Mouse (Mus musculus) thymus, adult 2 months (tissue): ENCODE data around the gene Sestd1. TPM values are rescaled to one million over a fixed set of nuclear protein-coding genes. Genes with fewer than 3 reads are reported as not detected.

Experiments
- DNase-seq: peaks from one replicate; pipeline ENCODE4 v3.0.0; 2021
- H3K27ac ChIP-seq: fragments of 200-500 bp; 2 replicates; pipeline ENCODE4 v1.5.1; 2012; ENCODE audit warnings: low read length, control low read depth; ENCODE audit not compliant: control insufficient read depth, insufficient read depth
- H3K27me3 ChIP-seq: fragments of 200-500 bp; 2 replicates; pipeline ENCODE4 v1.6.1; 2012; ENCODE audit warnings: mild to moderate bottlenecking, low read length, moderate library complexity, mixed read lengths; ENCODE audit not compliant: control insufficient read depth, insufficient read depth
- H3K36me3 ChIP-seq: fragments of 200-500 bp; 2 replicates; pipeline ENCODE4 v1.6.1; 2012; ENCODE audit warnings: mild to moderate bottlenecking, low read length, moderate library complexity; ENCODE audit not compliant: control insufficient read depth, insufficient read depth
- H3K4me1 ChIP-seq: fragments of 200-500 bp; replicated peaks from 2 replicates; pipeline ENCODE4 v1.6.1; 2012; ENCODE audit warnings: low read length; ENCODE audit not compliant: control insufficient read depth, insufficient read depth
- H3K4me3 ChIP-seq: fragments of 200-500 bp; 2 replicates; pipeline ENCODE4 v1.5.1; 2012; ENCODE audit warnings: mild to moderate bottlenecking, low read length, control low read depth, moderate library complexity; ENCODE audit not compliant: control insufficient read depth, insufficient read depth
- CTCF ChIP-seq: fragments of 200-500 bp; IDR thresholded peaks from 2 replicates; pipeline ENCODE4 v1.5.1; 2012; ENCODE audit warnings: mild to moderate bottlenecking, control low read depth, low read length, moderate library complexity, borderline replicate concordance; ENCODE audit not compliant: control insufficient read depth, poor library complexity, insufficient read depth; ENCODE audit errors: extremely low read depth
- POLR2A ChIP-seq: fragments of 200-500 bp; IDR thresholded peaks from 2 replicates; pipeline ENCODE4 v1.6.1; 2012; ENCODE audit warnings: mild to moderate bottlenecking, low read length, control low read depth, moderate library complexity; ENCODE audit not compliant: control insufficient read depth, poor library complexity, insufficient read depth; ENCODE audit errors: extremely low read depth
- WGBS: fragments of 180-500 bp; shearing (Covaris S2); methylation state at CpG from one replicate; pipeline ENCODE4 v1.1.7; 2018; 5-methylcytosine and 5-hydroxymethylcytosine counted together
- polyA plus RNA-seq: library from polyadenylated mRNA; depleted of rRNA; stranded (reverse); fragments of >200 nt; gene quantifications from 2 replicates; pipeline ENCODE4 v1.2.3, GENCODE M21; 2012

The Sestd1 gene
- polyA plus RNA-seq, 1 experiment: 9.4 TPM

DNA sequence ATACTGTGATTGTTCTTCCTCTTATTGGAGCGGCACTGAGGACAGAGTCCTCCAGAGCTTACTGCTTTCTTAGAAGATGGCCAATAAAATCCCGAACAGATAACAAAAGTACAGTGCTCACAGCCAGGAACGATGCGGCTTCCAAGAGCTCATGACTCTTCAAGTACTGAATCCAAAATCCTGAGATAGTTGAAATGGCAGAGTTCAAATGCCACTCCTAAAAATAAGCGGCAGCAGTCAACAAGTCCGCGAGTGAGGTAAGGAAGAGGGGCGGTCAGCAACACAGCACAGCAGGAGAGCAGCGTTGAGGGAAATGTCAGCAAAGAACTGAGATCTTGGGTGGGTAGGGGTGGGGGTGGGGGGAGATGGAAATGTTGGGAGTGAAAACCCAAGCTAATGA, 32.2 kb upstream of the Sestd1 start:
- H3K36me3 ChIP-seq: no peaks in the 10 kb centered on the region
- TF ChIP-seq POLR2A (no peak), CTCF (no peak)
- H3K27me3 ChIP-seq: no peaks in the 10 kb centered on the region
- WGBS: 92% methylated on average over 9 of the region's 9 CpGs
- no peak for DNase-seq
- no peak overlapping the region for H3K27ac ChIP-seq
- H3K4me1 ChIP-seq: peaks cover 5% of the 10 kb centered on the region; the same call in 1 of the 2 replicates
- H3K4me3 ChIP-seq: no peak overlapping the region

DNA sequence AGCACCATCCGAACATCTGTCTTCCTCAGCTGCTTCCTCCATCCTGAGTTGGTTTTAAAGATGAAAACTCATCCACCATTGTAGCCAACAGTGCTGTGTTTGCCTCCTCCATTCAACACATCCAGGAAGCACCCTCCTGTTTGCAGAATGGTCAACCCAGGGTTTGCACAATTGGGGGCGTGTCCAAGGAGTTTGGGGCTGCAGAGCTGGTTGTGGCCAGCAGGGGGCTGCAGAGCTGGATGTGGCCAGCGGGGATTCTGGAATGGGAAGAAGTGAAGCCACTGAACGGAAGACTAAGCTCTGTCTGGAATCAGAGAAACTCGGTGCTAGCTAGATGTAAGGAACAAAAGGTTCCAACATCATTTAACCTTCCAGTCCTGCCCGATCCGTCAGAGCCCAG, 28.9 kb upstream of the Sestd1 start:
- peak; percentile 34 for DNase-seq
- H3K36me3 ChIP-seq: no peaks in the 10 kb centered on the region
- H3K4me3 ChIP-seq: no peak overlapping the region
- peaks cover 5% of the 10 kb centered on the region; the same call in 1 of the 2 replicates for H3K4me1 ChIP-seq
- H3K27me3 ChIP-seq: no peaks in the 10 kb centered on the region
- 60% methylated on average over 7 of the region's 7 CpGs for WGBS
- H3K27ac ChIP-seq: no peak overlapping the region
- TF ChIP-seq CTCF: peak; percentile 73
- TF ChIP-seq POLR2A: no peak

DNA sequence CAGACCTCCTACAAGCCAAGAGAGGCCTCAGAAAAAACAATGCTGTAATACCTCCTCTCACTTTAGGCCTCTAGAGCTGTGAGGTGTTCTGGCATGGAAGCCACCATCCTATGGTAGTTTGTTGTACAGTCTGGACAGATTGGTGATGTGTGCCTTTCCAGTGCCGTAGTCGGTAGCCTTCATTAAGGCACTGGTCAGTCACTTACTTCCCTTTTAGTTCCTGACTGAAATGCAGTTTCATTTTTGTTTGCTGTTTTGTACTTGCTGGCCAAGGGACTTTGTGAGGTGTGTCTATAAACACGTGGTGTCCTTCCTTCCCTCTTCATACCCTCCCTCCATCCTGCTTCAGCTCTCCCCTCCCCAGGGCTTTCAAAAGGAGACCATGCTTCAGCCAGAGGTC, 24.1 kb upstream of the Sestd1 start:
- no peaks in the 10 kb centered on the region for H3K36me3 ChIP-seq
- peaks cover 5% of the 10 kb centered on the region; the same call in 1 of the 2 replicates for H3K4me1 ChIP-seq
- TF ChIP-seq POLR2A (no peak), CTCF (no peak)
- H3K27me3 ChIP-seq: no peaks in the 10 kb centered on the region
- no peak overlapping the region for H3K4me3 ChIP-seq
- H3K27ac ChIP-seq: no peak overlapping the region
- no peak for DNase-seq
- 48% methylated on average over 3 of the region's 3 CpGs for WGBS

DNA sequence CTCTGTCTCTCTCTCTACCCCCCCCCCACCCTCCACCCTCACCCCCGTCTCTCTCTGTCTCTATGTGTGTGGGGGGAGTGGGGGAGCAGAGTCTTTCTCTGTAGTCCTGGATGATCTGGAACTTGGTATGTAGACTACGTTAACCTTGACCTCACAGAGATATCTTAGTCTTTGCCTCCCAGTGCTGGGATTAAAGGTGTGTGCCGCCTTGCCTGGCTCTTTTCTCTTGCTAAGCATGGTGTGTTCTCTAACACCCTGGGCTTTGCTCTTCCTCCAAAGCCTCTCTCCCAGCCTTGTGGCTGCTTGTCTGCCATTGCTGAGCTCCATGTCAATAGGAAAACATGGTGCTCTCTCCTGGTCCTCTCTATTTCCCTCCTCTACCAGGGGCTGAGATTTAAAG, 23.3 kb upstream of the Sestd1 start:
- Histone ChIP-seq H3K27me3 (no peaks in the 10 kb centered on the region), H3K4me3 (no peak overlapping the region), H3K27ac (no peak overlapping the region), H3K36me3 (no peaks in the 10 kb centered on the region), H3K4me1 (no peaks in the 10 kb centered on the region)
- no peak for DNase-seq
- 92% methylated on average over 3 of the region's 3 CpGs for WGBS
- TF ChIP-seq CTCF (no peak), POLR2A (no peak)

DNA sequence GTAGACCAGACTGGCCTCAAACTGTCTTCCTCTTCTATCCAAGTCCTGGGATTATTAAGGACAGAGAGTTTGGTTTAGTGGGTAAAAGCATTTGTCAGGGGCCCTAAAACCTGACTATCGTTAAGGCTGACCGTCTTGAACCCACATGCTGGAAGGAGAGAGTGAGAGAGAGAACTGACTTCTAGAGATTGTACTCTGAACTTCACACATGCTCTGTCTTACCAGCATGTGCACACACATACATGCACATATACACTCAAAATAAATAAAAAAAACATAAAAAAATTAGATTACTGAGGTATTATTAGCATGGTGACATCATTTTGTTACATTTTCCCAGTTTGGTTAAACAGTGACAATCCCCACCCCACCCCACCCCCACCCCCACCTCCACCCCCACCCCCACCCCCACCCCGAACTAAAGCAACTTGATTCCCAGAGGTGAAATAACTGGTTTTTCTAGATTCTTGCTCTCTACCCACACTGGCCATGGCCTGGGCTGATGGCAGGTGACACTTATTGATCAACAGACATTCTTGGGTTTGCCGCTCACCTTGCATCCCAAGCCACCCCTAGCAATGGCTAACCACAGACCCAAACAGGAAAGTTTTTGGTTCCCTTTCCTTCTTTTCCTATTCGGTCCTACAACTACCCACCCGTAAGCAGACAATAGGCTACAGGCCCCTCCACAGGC, 22.4 kb upstream of the Sestd1 start:
- Histone ChIP-seq H3K27ac (no peak overlapping the region), H3K4me3 (no peak overlapping the region), H3K4me1 (no peaks in the 10 kb centered on the region), H3K27me3 (no peaks in the 10 kb centered on the region), H3K36me3 (no peaks in the 10 kb centered on the region)
- no peak for TF ChIP-seq POLR2A
- WGBS: 92% methylated on average over 6 of the region's 6 CpGs
- no peak for DNase-seq

DNA sequence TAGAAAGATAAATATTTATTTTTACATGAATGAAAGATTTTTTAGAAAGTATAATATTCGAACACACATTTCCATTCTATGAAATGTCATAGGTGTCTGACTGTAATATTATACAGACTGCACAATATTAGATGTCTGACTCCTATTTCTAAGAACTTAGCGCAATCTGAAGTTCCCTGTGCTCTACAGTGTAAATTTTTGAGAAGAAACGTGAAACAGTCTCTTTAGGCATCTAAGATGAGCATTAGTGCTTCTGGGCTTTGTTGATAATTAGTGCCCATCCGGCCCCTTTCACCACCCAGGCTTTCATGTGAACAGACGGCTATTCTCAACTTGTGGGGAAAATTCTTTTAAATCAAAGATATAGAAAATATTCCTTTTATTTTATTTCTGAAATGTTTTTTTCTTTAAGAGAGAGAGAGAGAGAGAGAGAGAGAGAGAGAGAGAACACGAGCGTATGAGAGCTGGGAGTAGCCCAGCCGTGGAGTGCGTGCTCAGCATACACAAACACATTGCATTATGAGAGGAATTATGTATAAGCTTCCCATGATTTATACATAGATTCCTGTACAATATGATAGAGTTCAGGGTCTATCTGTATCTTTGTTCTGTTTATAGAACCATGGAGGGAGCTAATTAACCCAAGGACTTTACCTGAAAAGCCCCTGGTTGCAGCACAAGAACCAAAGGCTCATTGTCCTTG, 21.4 kb upstream of the Sestd1 start:
- Histone ChIP-seq H3K27ac (no peak overlapping the region), H3K27me3 (no peaks in the 10 kb centered on the region), H3K4me3 (no peak overlapping the region), H3K4me1 (no peaks in the 10 kb centered on the region), H3K36me3 (no peaks in the 10 kb centered on the region)
- WGBS: 93% methylated on average over 9 of the region's 9 CpGs
- DNase-seq: no peak
- TF ChIP-seq CTCF (no peak), POLR2A (no peak)
